Mouse (Mus musculus): Measurements from ENCODE around the gene Cd69.

DNA sequence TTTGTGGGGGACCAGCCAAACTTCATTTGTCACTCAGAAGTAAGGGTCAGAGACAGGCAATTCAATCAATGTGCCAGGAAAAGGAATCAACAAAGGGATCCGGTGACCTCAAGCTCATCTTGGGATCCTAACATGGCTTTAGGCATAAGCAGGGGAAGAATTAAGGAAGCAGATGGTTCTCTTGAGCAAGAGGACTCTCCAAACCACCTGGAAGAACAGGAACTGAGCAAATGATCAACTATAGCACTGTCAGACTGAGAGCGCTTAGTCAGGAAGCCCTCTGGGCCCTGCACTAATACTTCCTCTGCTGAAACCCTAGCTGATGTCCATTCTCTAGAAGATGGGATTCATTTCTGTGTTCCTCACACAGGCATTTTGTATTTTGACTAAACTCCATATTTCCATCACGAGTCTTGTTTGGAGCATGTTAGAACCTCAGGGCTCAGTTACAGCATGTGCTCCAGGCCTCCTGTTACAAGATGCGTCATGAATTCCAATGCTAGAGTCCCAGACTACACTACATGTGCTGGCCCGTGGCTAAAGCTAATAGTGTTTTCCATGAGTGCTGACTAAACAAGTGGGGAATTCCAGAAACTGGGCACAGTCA lies 39.3 kb downstream of the Cd69 start:
- TF ChIP-seq FLI1 (IDR thresholded peaks at IDR 0.05; ENCODE audit: low read length) (no peak), GATA1 (IDR thresholded peaks at IDR 0.05; ENCODE audit: borderline replicate concordance, low read length) (no peak)
